Mouse (Mus musculus): ENCODE results near the gene Olfr282. TPM values are rescaled to one million over a fixed set of nuclear protein-coding genes. Genes with fewer than 3 reads are reported as not detected.
"Not testable (repeated sequence)": the region's sequence is repeated elsewhere in the genome, so short reads cannot be mapped to it uniquely, and the experiment has no call there.

Gene Olfr282
- polyA plus RNA-seq, 1 experiment from 2014 or later, result not detected

GRCm38 (mm10) chr15:98402356-98402755, 28.7 kb upstream of the Olfr282 start:
- Histone ChIP-seq H3K36me3 (ENCODE audit: control insufficient read depth, insufficient read depth, low read length) (no peaks in the 10 kb centered on the region), H3K9ac (ENCODE audit: low read length) (no peak overlapping the region), H3K9me3 (ENCODE audit: control insufficient read depth, low read length) (no peaks in the 10 kb centered on the region), H3K27ac (replicated peaks) (no peak overlapping the region), H3K4me1 (replicated peaks; ENCODE audit: control insufficient read depth, insufficient read depth) (no peaks in the 10 kb centered on the region), H3K4me2 (replicated peaks; ENCODE audit: low read depth) (no peak overlapping the region), H3K4me3 (ENCODE audit: low read depth, low read length) (no peak overlapping the region), H3K27me3 (ENCODE audit: control insufficient read depth, insufficient read depth, low read length) (no peaks in the 10 kb centered on the region)
- no peak for DNase-seq (ENCODE audit: low spot score)
- ATAC-seq (ENCODE audit: low FRiP score, low TSS enrichment), result no peak
- no peak for TF ChIP-seq EP300 (optimal IDR thresholded peaks at IDR 0.05)
- WGBS, result 89% methylated on average over 10 of the region's 10 CpGs

GRCm38 (mm10) chr15:98408406-98409060, 22.5 kb upstream of the Olfr282 start:
- Histone ChIP-seq H3K9ac (ENCODE audit: low read length) (no peak overlapping the region), H3K4me1 (replicated peaks; ENCODE audit: control insufficient read depth, insufficient read depth) (no peaks in the 10 kb centered on the region), H3K4me2 (replicated peaks; ENCODE audit: low read depth) (no peak overlapping the region), H3K4me3 (ENCODE audit: low read depth, low read length) (no peak overlapping the region), H3K9me3 (ENCODE audit: control insufficient read depth, low read length) (no peaks in the 10 kb centered on the region), H3K27me3 (ENCODE audit: control insufficient read depth, insufficient read depth, low read length) (no peaks in the 10 kb centered on the region), H3K27ac (replicated peaks) (no peak overlapping the region), H3K36me3 (ENCODE audit: control insufficient read depth, insufficient read depth, low read length) (no peaks in the 10 kb centered on the region)
- ATAC-seq (ENCODE audit: low FRiP score, low TSS enrichment) (no peak), DNase-seq (ENCODE audit: low spot score) (no peak)
- 73% methylated on average over 17 of the region's 17 CpGs for WGBS
- no peak for TF ChIP-seq EP300 (optimal IDR thresholded peaks at IDR 0.05)
- TF ChIP-seq CTCF (IDR thresholded peaks at IDR 0.05; ENCODE audit: low read depth), result peak; percentile 47

- no peak for TF ChIP-seq CTCF (IDR thresholded peaks at IDR 0.05; ENCODE audit: low read depth)
- TF ChIP-seq EP300 (optimal IDR thresholded peaks at IDR 0.05), result no peak
- Histone ChIP-seq H3K4me1 (replicated peaks; ENCODE audit: control insufficient read depth, insufficient read depth) (no peaks in the 10 kb centered on the region), H3K27ac (replicated peaks) (no peak overlapping the region), H3K9ac (ENCODE audit: low read length) (no peak overlapping the region), H3K27me3 (ENCODE audit: control insufficient read depth, insufficient read depth, low read length) (no peaks in the 10 kb centered on the region), H3K4me3 (ENCODE audit: low read depth, low read length) (no peak overlapping the region), H3K9me3 (ENCODE audit: control insufficient read depth, low read length) (no peaks in the 10 kb centered on the region), H3K4me2 (replicated peaks; ENCODE audit: low read depth) (no peak overlapping the region), H3K36me3 (ENCODE audit: control insufficient read depth, insufficient read depth, low read length) (no peaks in the 10 kb centered on the region)
- no peak for DNase-seq (ENCODE audit: low spot score)
- ATAC-seq (ENCODE audit: low FRiP score, low TSS enrichment), result no peak
- 86% methylated on average over 2 of the region's 2 CpGs for WGBS
These were observed 21.4 kb upstream of the Olfr282 start for GRCm38 (mm10) chr15:98409635-98410034.

- WGBS, result 95% methylated on average over 9 of the region's 9 CpGs
- ATAC-seq (ENCODE audit: low FRiP score, low TSS enrichment), result no peak
These were observed 20.8 kb upstream of the Olfr282 start for GRCm38 (mm10) chr15:98410249-98410648.

GRCm38 (mm10) chr15:98415996-98416395, 15.0 kb upstream of the Olfr282 start:
- no peak for ATAC-seq (ENCODE audit: low FRiP score, low TSS enrichment)
- Histone ChIP-seq H3K4me3 (ENCODE audit: low read depth, low read length) (no peak overlapping the region), H3K36me3 (ENCODE audit: control insufficient read depth, insufficient read depth, low read length) (no peaks in the 10 kb centered on the region), H3K9me3 (ENCODE audit: control insufficient read depth, low read length) (no peaks in the 10 kb centered on the region), H3K27ac (replicated peaks) (no peak overlapping the region), H3K4me2 (replicated peaks; ENCODE audit: low read depth) (no peak overlapping the region), H3K27me3 (ENCODE audit: control insufficient read depth, insufficient read depth, low read length) (no peaks in the 10 kb centered on the region), H3K9ac (ENCODE audit: low read length) (no peak overlapping the region), H3K4me1 (replicated peaks; ENCODE audit: control insufficient read depth, insufficient read depth) (no peaks in the 10 kb centered on the region)
- WGBS, result 72% methylated on average over 4 of the region's 4 CpGs
- no peak for TF ChIP-seq EP300 (optimal IDR thresholded peaks at IDR 0.05)
- no peak for TF ChIP-seq CTCF (IDR thresholded peaks at IDR 0.05; ENCODE audit: low read depth)
- no peak for DNase-seq (ENCODE audit: low spot score)

More at GRCm38 (mm10) chr15:98410249-98410648, 20.8 kb upstream of the Olfr282 start:
- no peak for TF ChIP-seq CTCF (IDR thresholded peaks at IDR 0.05; ENCODE audit: low read depth)
- no peak for TF ChIP-seq EP300 (optimal IDR thresholded peaks at IDR 0.05)
- H3K36me3 ChIP-seq (ENCODE audit: control insufficient read depth, insufficient read depth, low read length), result no peaks in the 10 kb centered on the region
- no peaks in the 10 kb centered on the region for H3K9me3 ChIP-seq (ENCODE audit: control insufficient read depth, low read length)
- no peak overlapping the region for H3K9ac ChIP-seq (ENCODE audit: low read length)
- H3K27me3 ChIP-seq (ENCODE audit: control insufficient read depth, insufficient read depth, low read length), result no peaks in the 10 kb centered on the region
- no peak overlapping the region for H3K4me3 ChIP-seq (ENCODE audit: low read depth, low read length)
- no peak for DNase-seq (ENCODE audit: low spot score)
- H3K4me2 ChIP-seq (replicated peaks; ENCODE audit: low read depth), result no peak overlapping the region
- H3K4me1 ChIP-seq (replicated peaks; ENCODE audit: control insufficient read depth, insufficient read depth), result no peaks in the 10 kb centered on the region
- H3K27ac ChIP-seq (replicated peaks), result no peak overlapping the region

GRCm38 (mm10) chr15:98416802-98417201, 14.2 kb upstream of the Olfr282 start:
- H3K27me3 ChIP-seq (ENCODE audit: control insufficient read depth, insufficient read depth, low read length); H3K36me3 ChIP-seq (ENCODE audit: control insufficient read depth, insufficient read depth, low read length); H3K4me3 ChIP-seq (ENCODE audit: low read depth, low read length); H3K9ac ChIP-seq (ENCODE audit: low read length); H3K9me3 ChIP-seq (ENCODE audit: control insufficient read depth, low read length); H3K4me2 ChIP-seq (replicated peaks; ENCODE audit: low read depth); DNase-seq (ENCODE audit: low spot score); H3K27ac ChIP-seq (replicated peaks); ATAC-seq (ENCODE audit: low FRiP score, low TSS enrichment); H3K4me1 ChIP-seq (replicated peaks; ENCODE audit: control insufficient read depth, insufficient read depth): not testable (repeated sequence)

Measured in stomach, postnatal 0 days (tissue).